8 mouse cellular contexts compared by ENCODE assay signal in the genomic region with DNA sequence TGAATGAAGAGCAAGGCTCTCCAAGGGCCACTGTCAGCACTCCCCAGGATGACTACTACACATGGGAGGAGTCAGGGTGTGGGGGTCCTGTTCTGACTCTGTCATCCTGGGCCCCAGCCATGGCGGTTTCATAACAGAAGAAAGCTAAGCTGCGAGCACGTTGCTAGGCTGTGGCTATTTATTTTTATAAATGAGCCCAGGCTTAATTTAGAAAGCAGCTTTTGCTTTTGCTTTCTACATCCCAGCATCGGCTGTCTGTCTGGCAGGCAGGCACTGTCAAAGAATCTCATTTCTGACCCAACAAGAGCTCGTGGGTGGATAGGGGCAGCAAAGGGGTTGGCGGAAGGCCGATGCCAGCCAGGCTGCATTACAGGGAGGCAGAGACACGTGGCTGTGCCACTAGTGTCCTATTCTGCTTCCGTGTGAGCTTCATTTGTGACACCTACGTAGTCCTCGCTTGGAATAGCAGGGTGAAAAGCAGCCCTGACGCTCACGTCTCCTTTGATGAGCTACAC.
DNase-seq lines count a peak whose midpoint lies in the region; ATAC-seq and TF ChIP-seq lines count a peak whose summit lies in the region.
"Had no signal": no experiment of that assay in that cellular context is flagged by ENCODE, and none has a peak within 500 bp of the region (broad histone marks: within the 10 kb centered on the region; RNA-seq: fewer than 3 reads in every experiment).

No protein-coding gene starts in this region.

- WGBS in small intestine, adult 2 months, result 70% methylated on average over 13 of the region's 13 CpGs

- peak overlapping the region; percentile 36; the same call in 1 of the 2 replicates for H3K4me3 ChIP-seq in small intestine, adult 2 months (ENCODE audit: low read depth, low read length)

- peak; percentile 58 for ATAC-seq in frontal cortex, adult (ENCODE audit: low TSS enrichment)

- DNase-seq in adrenal gland, adult (ENCODE audit: inconsistent age in 2 of 2, low spot score in 1 of 2), result peak; percentile 65 to 84
- DNase-seq in heart, postnatal 36 days, result peak; percentile 73 to 75
- DNase-seq in lung, adult 18-20 months, result peak; percentile 74 to 78
- DNase-seq in cerebellum, adult 18-20 months, result no peak
- no peak for DNase-seq in thymus, postnatal 0 days (ENCODE audit: low spot score)

- TF ChIP-seq CTCF in small intestine, adult 2 months (IDR thresholded peaks at IDR 0.05; ENCODE audit: extremely low read depth, insufficient read length, insufficient replicate concordance, low read depth, low read length), result no peak

- intact Hi-C loops in heart, postnatal 36 days (cut with DNase I), result no loop called here

- H3K27ac ChIP-seq in small intestine, adult 2 months (ENCODE audit: insufficient read depth, low read depth, low read length), result peak overlapping the region; percentile 62
- H3K27ac ChIP-seq: kidney, postnatal 0 days had no signal

- no peak for TF ChIP-seq POLR2A in small intestine, adult 2 months (IDR thresholded peaks at IDR 0.05; ENCODE audit: low read depth, low read length)

- no peaks in the 10 kb centered on the region for H3K27me3 ChIP-seq in small intestine, adult 2 months (ENCODE audit: control insufficient read depth, insufficient read depth, low read length)

- H3K4me1 ChIP-seq in small intestine, adult 2 months (ENCODE audit: control insufficient read depth, insufficient read depth, insufficient read length, low read length), result peaks cover 10% of the 10 kb centered on the region

- no peaks in the 10 kb centered on the region for H3K36me3 ChIP-seq in small intestine, adult 2 months (ENCODE audit: control insufficient read depth, insufficient read depth, low read length)

Comparison
In these comparisons a context has a peak if more than half of its experiments do, and no peak if none do; other contexts are left out.
1. DNase-seq: peak in adrenal gland, adult (2 of 2), heart, postnatal 36 days (2 of 2) and lung, adult 18-20 months (2 of 2); none in cerebellum, adult 18-20 months (0 of 2) and thymus, postnatal 0 days (single experiment).